Mouse (Mus musculus) liver, embryonic 14.5 days (tissue): ENCODE measurements around the gene Gm10775.

Experiments
- CTCF ChIP-seq: IDR thresholded peaks from 2 replicates; pipeline ENCODE4 v1.5.1; 2016; ENCODE audit warnings: antibody characterized with exemption, low read depth, control low read depth
- EP300 ChIP-seq: IDR thresholded peaks from 2 replicates; pipeline ENCODE4 v1.6.1; 2016; ENCODE audit warnings: antibody characterized with exemption, low read depth

GRCm38 (mm10) chr13:65262086-65262485 is 2.7 kb downstream of the Gm10775 start:
- TF ChIP-seq CTCF = no peak
- no peak for TF ChIP-seq EP300
